Mouse (Mus musculus) midbrain, embryonic 14.5 days (tissue): ENCODE measurements at regions not wholly inside any gene's neighbourhood (a gene's known extent, or its start where the extent isn't known, plus 50 kb on each side); places are given as distances from the start of the nearest gene placed in this dataset.

ENCODE experiments used
- ATAC-seq: fragments of 200-750 bp; cut with Nextera tagmentation; 2 replicates; pipeline ENCODE4 v1.8.0; 2017; ENCODE audit warnings: moderate number of reproducible peaks, moderate library complexity; ENCODE audit not compliant: low FRiP score, low TSS enrichment
- DNase-seq: peaks from one replicate; pipeline ENCODE4 v3.0.0-alpha.2; 2015
- H3K27ac ChIP-seq: fragments of 300-500 bp; sonication (generic); replicated peaks from 2 replicates; pipeline ENCODE4 v1.5.1; 2014; ENCODE audit warnings: mild to moderate bottlenecking, low read depth, low read length, moderate library complexity
- H3K27me3 ChIP-seq: fragments of 300-500 bp; sonication (generic); 2 replicates; pipeline ENCODE4 v1.6.1; 2014; ENCODE audit warnings: low read length, control low read depth, mixed read lengths; ENCODE audit not compliant: control insufficient read depth, insufficient read depth
- H3K36me3 ChIP-seq: fragments of 300-500 bp; sonication (generic); 2 replicates; pipeline ENCODE4 v1.6.1; 2014; ENCODE audit warnings: low read length, control low read depth; ENCODE audit not compliant: control insufficient read depth, insufficient read depth
- H3K4me1 ChIP-seq: fragments of 300-500 bp; sonication (generic); 2 replicates; pipeline ENCODE4 v1.6.1; 2014; ENCODE audit warnings: mild to moderate bottlenecking, antibody characterized with exemption, low read length, control low read depth; ENCODE audit not compliant: control insufficient read depth, insufficient read depth
- H3K4me2 ChIP-seq: fragments of 300-500 bp; sonication (generic); 2 replicates; pipeline ENCODE4 v1.6.1; 2014; ENCODE audit warnings: mild to moderate bottlenecking, low read length, moderate library complexity
- H3K4me3 ChIP-seq: fragments of 300-500 bp; sonication (generic); replicated peaks from 2 replicates; pipeline ENCODE4 v1.5.1; 2014; ENCODE audit warnings: low read depth, low read length
- H3K9ac ChIP-seq: fragments of 300-500 bp; sonication (generic); replicated peaks from 2 replicates; pipeline ENCODE4 v1.6.1; 2014; ENCODE audit warnings: mild to moderate bottlenecking, low read length, moderate library complexity
- H3K9me3 ChIP-seq: fragments of 300-500 bp; sonication (generic); 2 replicates; pipeline ENCODE4 v1.6.1; 2016; ENCODE audit warnings: low read length, control low read depth, mixed read lengths; ENCODE audit not compliant: control insufficient read depth
- WGBS: fragments of 180-500 bp; shearing (Covaris S2); extraction: QIAGEN DNeasy Blood & Tissue Kit; methylation state at CpG from one replicate; pipeline ENCODE4 v1.1.7; 2014; 5-methylcytosine and 5-hydroxymethylcytosine counted together

DNA sequence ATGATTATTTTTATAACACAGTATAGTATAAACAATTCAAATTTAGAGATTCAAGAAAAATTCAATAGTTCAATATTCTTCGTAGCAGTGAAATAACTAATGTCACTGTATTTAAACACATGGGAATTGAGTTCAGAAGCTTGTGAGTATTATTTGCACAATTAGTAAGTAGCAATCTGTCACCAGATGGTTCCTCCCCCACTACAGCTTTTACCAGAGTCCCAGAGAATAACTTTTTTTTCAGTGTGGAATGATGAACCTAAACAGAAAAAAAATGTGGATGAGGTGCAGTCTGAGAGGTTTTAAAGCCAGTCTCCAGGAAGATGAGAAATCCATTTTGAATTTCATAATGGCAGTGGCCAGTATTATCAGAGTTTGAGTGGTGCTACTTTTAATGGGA is 414.9 kb upstream of the C9orf72 start:
- no peak for DNase-seq

DNA sequence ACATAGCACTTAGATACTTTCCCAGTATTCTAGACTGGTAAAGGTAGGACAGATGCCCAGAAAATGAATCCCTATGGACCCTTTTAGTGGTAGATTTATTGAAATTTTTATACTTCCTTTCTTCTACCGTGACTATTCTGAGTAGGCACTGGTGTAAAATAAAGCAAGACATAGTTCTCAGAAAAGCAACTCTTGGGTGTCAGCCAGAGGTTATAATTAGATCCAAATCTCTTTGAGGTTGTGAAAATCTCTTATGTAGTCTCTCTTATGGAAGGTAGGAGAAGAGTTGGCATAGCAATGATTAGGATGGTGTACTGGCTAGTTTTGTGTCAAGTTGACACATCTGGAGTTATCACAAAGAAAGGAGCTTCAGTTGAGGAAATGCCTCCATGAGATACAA is 380.2 kb upstream of the C9orf72 start:
- WGBS, result 82% methylated on average over 1 of the region's 1 CpGs
- Histone ChIP-seq H3K27ac (no peak overlapping the region), H3K36me3 (no peaks in the 10 kb centered on the region), H3K4me2 (no peak overlapping the region), H3K27me3 (no peaks in the 10 kb centered on the region), H3K9me3 (peaks cover 4% of the 10 kb centered on the region; the same call in 1 of the 2 replicates), H3K4me1 (no peaks in the 10 kb centered on the region), H3K9ac (no peak overlapping the region), H3K4me3 (no peak overlapping the region)
- no peak for DNase-seq
- ATAC-seq, result no peak

More for the DNA sequence above, 414.9 kb upstream of the C9orf72 start:
- H3K36me3 ChIP-seq, result no peaks in the 10 kb centered on the region
- WGBS, result 84% methylated on average over 1 of the region's 1 CpGs
- H3K4me2 ChIP-seq, result no peak overlapping the region
- no peak overlapping the region for H3K27ac ChIP-seq
- no peak overlapping the region for H3K9ac ChIP-seq
- H3K4me3 ChIP-seq, result no peak overlapping the region
- H3K9me3 ChIP-seq, result no peaks in the 10 kb centered on the region
- ATAC-seq, result no peak
- H3K27me3 ChIP-seq, result no peaks in the 10 kb centered on the region
- no peaks in the 10 kb centered on the region for H3K4me1 ChIP-seq

DNA sequence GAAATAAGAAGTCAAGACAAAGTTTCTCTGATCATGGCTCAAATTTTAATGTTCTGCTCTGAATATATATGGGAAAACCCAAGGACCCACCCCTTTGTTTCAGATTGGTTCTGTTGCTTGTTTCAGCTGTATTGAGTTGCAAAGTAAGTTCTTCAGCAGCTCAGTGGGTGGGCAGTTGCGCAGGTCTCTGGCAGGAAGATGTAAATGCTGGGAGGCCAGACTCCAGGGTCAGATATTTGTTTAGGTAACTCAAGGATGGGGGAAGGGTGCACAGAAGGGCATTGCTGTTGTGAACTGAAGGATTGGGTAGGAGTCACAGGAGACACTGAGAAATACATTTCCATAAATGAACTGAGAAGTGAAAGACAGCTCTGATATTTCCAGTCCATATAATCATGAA is 352.1 kb upstream of the C9orf72 start:
- H3K36me3 ChIP-seq, result no peaks in the 10 kb centered on the region
- no peaks in the 10 kb centered on the region for H3K4me1 ChIP-seq
- no peak overlapping the region for H3K4me2 ChIP-seq
- ATAC-seq (no peak), DNase-seq (no peak)
- H3K27ac ChIP-seq, result no peak overlapping the region
- H3K9ac ChIP-seq, result no peak overlapping the region
- no peaks in the 10 kb centered on the region for H3K27me3 ChIP-seq
- peaks cover 3% of the 10 kb centered on the region; the same call in 1 of the 2 replicates for H3K9me3 ChIP-seq
- 67% methylated on average over 1 of the region's 1 CpGs for WGBS
- H3K4me3 ChIP-seq, result no peak overlapping the region

DNA sequence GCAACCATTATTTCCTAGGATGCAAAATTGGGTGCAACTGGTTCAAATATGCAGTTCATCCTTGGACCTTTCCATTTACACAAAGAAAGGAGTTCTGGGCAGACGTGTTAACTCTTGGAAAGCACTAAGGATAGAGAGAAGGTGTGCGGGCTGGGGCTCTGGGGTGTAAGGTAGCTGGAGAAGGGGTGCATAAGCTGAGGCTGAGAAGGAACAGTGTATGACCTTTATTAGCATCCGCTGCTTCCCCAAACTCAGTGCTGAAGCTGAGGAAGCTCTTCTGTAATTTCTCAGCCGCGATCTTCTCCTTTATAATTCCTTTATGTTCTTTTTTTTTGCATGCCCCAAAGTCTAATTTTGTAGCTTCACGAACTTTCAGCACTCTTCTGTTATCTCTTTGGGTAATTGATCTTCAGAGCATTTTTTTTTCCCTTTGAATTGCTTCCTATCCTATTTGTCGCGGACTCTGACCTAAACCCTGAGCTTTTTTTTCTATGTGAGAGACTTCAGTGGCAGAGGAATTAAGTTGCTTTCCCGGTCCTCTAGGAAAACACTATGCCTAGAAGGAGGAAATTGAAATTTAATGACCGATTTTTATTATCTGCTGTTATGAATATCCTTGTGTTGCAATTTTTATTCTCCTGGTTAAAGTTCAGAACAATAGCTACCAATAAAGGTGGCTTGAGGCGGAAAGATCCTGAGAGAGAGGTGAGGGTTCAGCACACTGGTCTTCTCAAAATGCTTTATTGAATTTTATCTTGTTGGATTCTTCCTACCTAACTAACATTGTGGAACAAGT is 349.4 kb upstream of the C9orf72 start:
- Histone ChIP-seq H3K9ac (no peak overlapping the region), H3K36me3 (no peaks in the 10 kb centered on the region), H3K9me3 (peaks cover 3% of the 10 kb centered on the region; the same call in 1 of the 2 replicates), H3K27ac (no peak overlapping the region), H3K4me1 (no peaks in the 10 kb centered on the region; the same call in 1 of the 2 replicates), H3K4me2 (no peak overlapping the region), H3K4me3 (no peak overlapping the region), H3K27me3 (no peaks in the 10 kb centered on the region)
- WGBS, result 66% methylated on average over 11 of the region's 11 CpGs
- ATAC-seq (no peak), DNase-seq (no peak)

DNA sequence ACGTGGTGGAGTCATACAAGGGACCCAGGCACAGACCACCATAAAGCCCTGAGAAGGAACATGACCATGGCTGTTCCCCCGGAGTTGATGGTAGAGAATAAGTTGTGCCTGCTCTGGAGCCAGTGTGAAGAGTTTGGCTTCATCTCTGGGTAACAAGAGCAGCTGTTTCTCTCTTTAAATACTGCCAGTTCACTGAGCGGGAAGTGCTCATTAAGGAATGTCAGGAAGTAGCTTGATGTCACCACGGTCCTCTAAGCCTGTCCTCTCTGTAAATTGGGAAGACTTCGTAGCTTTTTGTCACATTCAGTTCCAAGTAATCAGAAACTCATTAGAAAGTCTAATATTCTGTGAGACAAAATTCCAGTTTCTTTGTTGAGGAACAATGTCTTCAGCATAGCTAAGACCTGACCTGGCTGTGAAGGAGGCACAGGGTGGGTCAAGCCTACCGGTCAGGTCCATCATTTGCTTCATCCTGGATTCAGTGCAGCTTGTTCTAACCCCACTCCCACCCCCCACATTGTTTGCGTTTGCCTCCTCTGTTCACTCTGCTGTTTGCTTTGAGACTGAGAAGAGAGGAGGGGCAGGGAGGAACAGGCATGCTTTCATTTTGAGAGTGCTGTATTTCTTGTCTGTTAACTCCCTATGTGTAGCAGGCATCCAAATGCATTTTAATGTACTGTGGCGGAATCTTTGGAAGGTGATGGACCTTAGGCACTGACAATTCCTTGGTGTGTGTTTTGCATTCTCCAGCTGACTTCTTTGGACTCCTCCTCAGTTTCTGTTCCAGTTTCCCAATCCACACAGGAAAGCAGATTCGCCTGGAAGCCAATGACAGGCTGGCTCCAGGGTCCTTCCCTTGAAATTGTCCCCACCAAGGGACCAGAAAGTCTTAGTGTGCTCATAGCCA is 345.8 kb upstream of the C9orf72 start:
- no peaks in the 10 kb centered on the region for H3K36me3 ChIP-seq
- H3K27me3 ChIP-seq, result no peaks in the 10 kb centered on the region
- DNase-seq (peak; percentile 6), ATAC-seq (no peak)
- H3K4me1 ChIP-seq, result no peaks in the 10 kb centered on the region; the same call in 1 of the 2 replicates
- WGBS, result 36% methylated on average over 9 of the region's 9 CpGs
- H3K4me3 ChIP-seq, result no peak overlapping the region
- H3K9ac ChIP-seq, result no peak overlapping the region
- no peaks in the 10 kb centered on the region for H3K9me3 ChIP-seq
- H3K27ac ChIP-seq, result no peak overlapping the region
- no peak overlapping the region for H3K4me2 ChIP-seq

DNA sequence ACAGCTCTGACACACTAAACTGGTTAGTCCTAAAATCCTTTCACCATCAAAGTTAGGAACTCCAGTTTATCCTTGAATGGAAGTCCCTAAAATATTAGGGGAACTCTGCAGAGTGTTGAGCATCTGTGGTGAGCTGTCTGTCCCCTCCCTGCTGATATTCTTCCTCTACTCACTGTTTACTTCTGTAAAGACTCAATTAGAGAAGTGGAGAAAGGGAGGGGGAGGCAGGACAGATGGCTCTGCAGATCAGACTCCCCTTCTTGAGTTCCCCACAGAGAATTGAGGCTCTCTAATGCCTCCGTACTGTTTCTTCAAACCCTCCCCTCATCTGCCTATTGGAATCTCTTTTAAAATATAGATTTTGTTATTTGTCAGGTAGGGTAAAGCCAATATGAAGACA is 335.3 kb upstream of the C9orf72 start:
- H3K4me3 ChIP-seq, result no peak overlapping the region
- H3K27me3 ChIP-seq, result no peaks in the 10 kb centered on the region
- no peak overlapping the region for H3K27ac ChIP-seq
- no peak for DNase-seq
- H3K4me2 ChIP-seq, result no peak overlapping the region
- ATAC-seq, result no peak
- H3K4me1 ChIP-seq, result no peaks in the 10 kb centered on the region
- no peak overlapping the region for H3K9ac ChIP-seq
- 18% methylated on average over 1 of the region's 1 CpGs for WGBS
- H3K36me3 ChIP-seq, result no peaks in the 10 kb centered on the region
- no peaks in the 10 kb centered on the region for H3K9me3 ChIP-seq

DNA sequence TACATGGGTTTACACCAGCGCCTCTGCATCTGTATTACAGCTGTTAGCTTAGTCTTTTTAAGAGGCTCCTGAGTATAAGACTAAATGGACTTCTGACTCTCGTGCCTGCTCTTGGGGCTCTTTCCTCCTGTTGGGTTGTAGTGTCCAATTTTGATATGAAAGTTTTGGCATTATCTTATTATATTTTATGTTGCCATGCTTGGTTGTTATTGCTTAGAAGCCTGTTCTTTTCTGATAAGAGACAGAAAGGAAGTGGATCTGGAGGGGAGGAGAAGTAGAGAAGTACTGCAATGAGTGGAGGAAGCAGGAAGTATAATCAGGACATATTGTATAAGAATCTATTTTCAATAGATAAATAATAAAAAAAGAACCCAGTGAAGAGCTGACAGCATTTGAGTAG is 334.0 kb upstream of the C9orf72 start:
- H3K27ac ChIP-seq, result no peak overlapping the region
- DNase-seq, result no peak
- H3K27me3 ChIP-seq, result no peaks in the 10 kb centered on the region
- WGBS, result 88% methylated on average over 2 of the region's 2 CpGs
- H3K4me2 ChIP-seq, result no peak overlapping the region
- H3K36me3 ChIP-seq, result no peaks in the 10 kb centered on the region
- H3K9me3 ChIP-seq, result no peaks in the 10 kb centered on the region
- no peak overlapping the region for H3K4me3 ChIP-seq
- ATAC-seq, result no peak
- no peak overlapping the region for H3K9ac ChIP-seq
- no peaks in the 10 kb centered on the region for H3K4me1 ChIP-seq

DNA sequence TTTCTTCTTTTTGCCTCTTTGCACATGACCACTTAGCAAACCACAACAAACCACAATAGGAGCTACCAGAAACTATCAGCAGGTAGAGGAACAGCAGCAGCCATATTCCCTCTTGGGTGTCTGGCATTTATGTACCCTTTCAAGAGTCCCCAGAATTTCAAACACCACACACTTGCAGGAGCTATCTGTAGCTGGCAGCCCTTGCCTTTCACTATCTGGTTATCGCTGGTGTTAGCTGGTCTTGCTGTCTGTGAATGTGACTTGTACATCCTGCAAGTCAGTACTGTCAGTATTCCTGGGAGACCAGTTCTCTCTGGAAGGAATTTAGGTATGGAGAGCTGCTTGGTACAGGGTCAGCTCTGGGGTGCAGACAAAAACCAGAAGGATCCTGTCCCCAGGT is 327.3 kb upstream of the C9orf72 start:
- no peak overlapping the region for H3K27ac ChIP-seq

More for the DNA sequence above, 327.3 kb upstream of the C9orf72 start:
- Histone ChIP-seq H3K27me3 (no peaks in the 10 kb centered on the region), H3K4me1 (no peaks in the 10 kb centered on the region), H3K4me2 (no peak overlapping the region), H3K9me3 (no peaks in the 10 kb centered on the region), H3K9ac (no peak overlapping the region), H3K36me3 (no peaks in the 10 kb centered on the region), H3K4me3 (no peak overlapping the region)
- 94% methylated on average over 1 of the region's 1 CpGs for WGBS
- DNase-seq (no peak), ATAC-seq (no peak)
